Mouse (Mus musculus): ENCODE measurements at regions not wholly inside any gene's neighbourhood (a gene's known extent, or its start where the extent isn't known, plus 50 kb on each side); places are given as distances from the start of the nearest gene placed in this dataset.

GRCm38 (mm10) chr13:31396216-31396910 is 159.6 kb upstream of the Foxq1 start:
- H3K4me1 ChIP-seq (ENCODE audit: insufficient read depth) = no peaks in the 10 kb centered on the region
- H3K9ac ChIP-seq = no peak overlapping the region
- WGBS = 50% methylated on average over 5 of the region's 5 CpGs
- no peak overlapping the region for H3K4me3 ChIP-seq (ENCODE audit: low read depth, low read length)
- H3K9me3 ChIP-seq (ENCODE audit: low read depth, low read length) = no peaks in the 10 kb centered on the region
- no peaks in the 10 kb centered on the region for H3K27me3 ChIP-seq (ENCODE audit: insufficient read depth, low read length)
- TF ChIP-seq CTCF (IDR thresholded peaks at IDR 0.05; ENCODE audit: low read depth) = no peak
- H3K4me2 ChIP-seq = no peak overlapping the region
- no peaks in the 10 kb centered on the region for H3K36me3 ChIP-seq (ENCODE audit: insufficient read depth)
- no peak for ATAC-seq (ENCODE audit: insufficient read depth)
- no peak overlapping the region for H3K27ac ChIP-seq (ENCODE audit: low read depth)
- DNase-seq = no peak

- H3K9me3 ChIP-seq (ENCODE audit: low read depth, low read length) = no peaks in the 10 kb centered on the region
- DNase-seq = no peak
- no peak for ATAC-seq (ENCODE audit: insufficient read depth)
- no peak overlapping the region for H3K4me3 ChIP-seq (ENCODE audit: low read depth, low read length)
- H3K27ac ChIP-seq (ENCODE audit: low read depth) = no peak overlapping the region
- WGBS = 49% methylated on average over 10 of the region's 10 CpGs
- H3K36me3 ChIP-seq (ENCODE audit: insufficient read depth) = no peaks in the 10 kb centered on the region
- no peak overlapping the region for H3K4me2 ChIP-seq
- no peak for TF ChIP-seq CTCF (IDR thresholded peaks at IDR 0.05; ENCODE audit: low read depth)
- H3K27me3 ChIP-seq (ENCODE audit: insufficient read depth, low read length) = no peaks in the 10 kb centered on the region
- no peaks in the 10 kb centered on the region for H3K4me1 ChIP-seq (ENCODE audit: insufficient read depth)
- no peak overlapping the region for H3K9ac ChIP-seq
Measured at GRCm38 (mm10) chr13:31397246-31397645, 158.7 kb upstream of the Foxq1 start.

- 88% methylated on average over 2 of the region's 2 CpGs for WGBS
- no peak for TF ChIP-seq CTCF (IDR thresholded peaks at IDR 0.05; ENCODE audit: low read depth)
- no peaks in the 10 kb centered on the region for H3K9me3 ChIP-seq (ENCODE audit: low read depth, low read length)
- no peak overlapping the region for H3K9ac ChIP-seq
- H3K27ac ChIP-seq (ENCODE audit: low read depth) = no peak overlapping the region
- no peak overlapping the region for H3K4me2 ChIP-seq
- no peaks in the 10 kb centered on the region for H3K36me3 ChIP-seq (ENCODE audit: insufficient read depth)
- H3K4me3 ChIP-seq (ENCODE audit: low read depth, low read length) = no peak overlapping the region
- no peaks in the 10 kb centered on the region for H3K27me3 ChIP-seq (ENCODE audit: insufficient read depth, low read length)
- ATAC-seq (ENCODE audit: insufficient read depth) = no peak
- DNase-seq = no peak
- H3K4me1 ChIP-seq (ENCODE audit: insufficient read depth) = no peaks in the 10 kb centered on the region
Measured at GRCm38 (mm10) chr13:31400401-31400800, 155.5 kb upstream of the Foxq1 start.

- no peaks in the 10 kb centered on the region for H3K9me3 ChIP-seq (ENCODE audit: low read depth, low read length)
- H3K4me3 ChIP-seq (ENCODE audit: low read depth, low read length) = no peak overlapping the region
- DNase-seq (no peak), ATAC-seq (ENCODE audit: insufficient read depth) (no peak)
- no peaks in the 10 kb centered on the region; the same call in 1 of the 2 replicates for H3K4me1 ChIP-seq (ENCODE audit: insufficient read depth)
- no peak overlapping the region for H3K27ac ChIP-seq (ENCODE audit: low read depth)
- no peaks in the 10 kb centered on the region for H3K36me3 ChIP-seq (ENCODE audit: insufficient read depth)
- H3K4me2 ChIP-seq = no peak overlapping the region
- no peak for TF ChIP-seq CTCF (IDR thresholded peaks at IDR 0.05; ENCODE audit: low read depth)
- H3K9ac ChIP-seq = no peak overlapping the region
- H3K27me3 ChIP-seq (ENCODE audit: insufficient read depth, low read length) = no peaks in the 10 kb centered on the region
- WGBS = 75% methylated on average over 2 of the region's 2 CpGs
Measured at GRCm38 (mm10) chr13:31405312-31405711, 150.6 kb upstream of the Foxq1 start.

DNA sequence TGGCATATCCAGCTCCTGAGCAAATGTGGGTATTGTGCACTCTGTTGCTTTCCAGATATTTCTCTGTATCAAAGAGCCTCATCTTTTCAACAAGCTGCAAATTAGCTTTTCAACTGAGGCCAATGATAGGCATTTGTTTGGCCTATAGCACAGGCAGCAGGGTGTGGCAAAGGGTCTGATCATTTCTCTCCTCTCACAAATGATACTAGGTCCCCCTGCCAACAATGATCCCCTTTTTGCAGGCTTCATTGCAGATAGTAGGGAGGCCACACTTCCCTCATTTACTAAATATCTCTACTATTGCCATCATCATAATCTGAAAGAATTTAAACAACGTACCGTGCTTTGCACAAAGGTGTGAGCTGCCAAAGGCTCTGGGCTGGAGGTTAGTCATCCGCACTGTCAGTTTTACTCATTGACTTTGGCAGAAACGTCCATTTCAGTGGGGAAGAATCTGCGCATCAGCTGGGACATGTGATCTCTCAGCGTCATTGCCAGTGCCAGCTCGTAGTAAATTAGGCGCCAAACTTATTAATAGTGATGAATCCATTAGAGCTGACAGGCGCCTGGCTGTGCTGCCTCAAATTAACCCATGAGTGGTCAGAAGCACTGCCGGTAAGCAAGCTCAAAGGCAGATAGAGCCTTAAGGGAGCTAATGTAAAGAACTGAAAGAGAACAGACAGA is 147.4 kb upstream of the Foxq1 start:
- DNase-seq = peak; percentile 48
- 35% methylated on average over 10 of the region's 10 CpGs for WGBS
- no peak for ATAC-seq (ENCODE audit: insufficient read depth)

GRCm38 (mm10) chr13:31409123-31409513 is 146.8 kb upstream of the Foxq1 start:
- Histone ChIP-seq H3K27me3 (ENCODE audit: insufficient read depth, low read length) (no peaks in the 10 kb centered on the region), H3K9me3 (ENCODE audit: low read depth, low read length) (no peaks in the 10 kb centered on the region), H3K9ac (no peak overlapping the region), H3K4me1 (ENCODE audit: insufficient read depth) (no peaks in the 10 kb centered on the region; the same call in 1 of the 2 replicates), H3K4me3 (ENCODE audit: low read depth, low read length) (no peak overlapping the region), H3K4me2 (0 out of 2 replicates have a peak overlapping the region, but pooled peaks have one; percentile 18), H3K27ac (ENCODE audit: low read depth) (no peak overlapping the region), H3K36me3 (ENCODE audit: insufficient read depth) (no peaks in the 10 kb centered on the region)
- WGBS = 70% methylated on average over 2 of the region's 2 CpGs
- ATAC-seq (ENCODE audit: insufficient read depth) (no peak), DNase-seq (no peak)
- TF ChIP-seq CTCF (IDR thresholded peaks at IDR 0.05; ENCODE audit: low read depth) = no peak

More for the DNA sequence above, 147.4 kb upstream of the Foxq1 start:
- Histone ChIP-seq H3K27ac (ENCODE audit: low read depth) (no peak overlapping the region), H3K36me3 (ENCODE audit: insufficient read depth) (no peaks in the 10 kb centered on the region), H3K9me3 (ENCODE audit: low read depth, low read length) (no peaks in the 10 kb centered on the region), H3K4me3 (ENCODE audit: low read depth, low read length) (no peak overlapping the region), H3K27me3 (ENCODE audit: insufficient read depth, low read length) (no peaks in the 10 kb centered on the region), H3K4me2 (0 out of 2 replicates have a peak overlapping the region, but pooled peaks have one; percentile 18), H3K9ac (no peak overlapping the region), H3K4me1 (ENCODE audit: insufficient read depth) (no peaks in the 10 kb centered on the region; the same call in 1 of the 2 replicates)
- TF ChIP-seq CTCF (IDR thresholded peaks at IDR 0.05; ENCODE audit: low read depth) = no peak

GRCm38 (mm10) chr13:31421556-31421955 is 134.4 kb upstream of the Foxq1 start:
- no peak overlapping the region for H3K27ac ChIP-seq (ENCODE audit: low read depth)
- no peaks in the 10 kb centered on the region for H3K27me3 ChIP-seq (ENCODE audit: insufficient read depth, low read length)
- H3K4me1 ChIP-seq (ENCODE audit: insufficient read depth) = no peaks in the 10 kb centered on the region
- no peak overlapping the region for H3K4me3 ChIP-seq (ENCODE audit: low read depth, low read length)
- WGBS = 91% methylated on average over 5 of the region's 5 CpGs
- H3K4me2 ChIP-seq = no peak overlapping the region
- no peaks in the 10 kb centered on the region for H3K9me3 ChIP-seq (ENCODE audit: low read depth, low read length)
- H3K9ac ChIP-seq = no peak overlapping the region
- TF ChIP-seq CTCF (IDR thresholded peaks at IDR 0.05; ENCODE audit: low read depth) = no peak
- DNase-seq (no peak), ATAC-seq (ENCODE audit: insufficient read depth) (no peak)
- H3K36me3 ChIP-seq (ENCODE audit: insufficient read depth) = no peaks in the 10 kb centered on the region
